Mouse (Mus musculus) brain, adult 10 weeks (tissue): Measurements from ENCODE around the gene Olfr458. TPM values are rescaled to one million over a fixed set of nuclear protein-coding genes. Genes with fewer than 3 reads are reported as not detected.

ENCODE experiments used
- polyA plus RNA-seq: library from polyadenylated mRNA; stranded (reverse); fragments of 350-450 nt; fragmentation: Illumina TruSeq; extraction: RNeasy Lipid Tissue Mini Kit (QIAGEN cat#74804); gene quantifications from one replicate; pipeline ENCODE4 v1.2.3, GENCODE M21; 2015; ENCODE audit warnings: low read depth, low replicate concordance

Olfr458 gene
- polyA plus RNA-seq, result not detected

DNA sequence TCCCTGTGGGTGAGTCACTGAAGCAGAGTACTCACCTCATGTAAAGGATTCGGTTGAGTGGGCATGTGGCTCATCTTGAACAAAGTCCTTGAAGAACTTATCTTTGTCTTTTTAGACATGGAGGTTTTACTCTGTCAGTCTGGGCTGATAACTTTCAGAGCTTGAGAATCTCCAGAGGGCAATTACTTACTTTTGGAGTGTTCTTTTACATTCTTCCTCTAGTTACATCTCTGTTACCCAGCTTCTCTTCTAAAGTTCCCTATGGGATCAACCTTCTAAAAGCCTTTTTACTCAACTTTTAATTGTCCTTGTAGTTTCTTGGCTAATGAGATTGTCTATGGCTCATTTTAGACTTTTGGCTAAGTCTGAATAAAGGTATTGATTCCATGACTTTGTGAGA, at the start of gene Olfr458:
Gene Olfr458 (minus strand): TSS at position 101 of the 400 bp plus-strand sequence.

GRCm38 (mm10) chr6:42487114-42487513, 22.1 kb upstream of the Olfr458 start, which contains the start of gene Olfr456:
Gene Olfr456 (minus strand): TSS chr6:42487214.

DNA sequence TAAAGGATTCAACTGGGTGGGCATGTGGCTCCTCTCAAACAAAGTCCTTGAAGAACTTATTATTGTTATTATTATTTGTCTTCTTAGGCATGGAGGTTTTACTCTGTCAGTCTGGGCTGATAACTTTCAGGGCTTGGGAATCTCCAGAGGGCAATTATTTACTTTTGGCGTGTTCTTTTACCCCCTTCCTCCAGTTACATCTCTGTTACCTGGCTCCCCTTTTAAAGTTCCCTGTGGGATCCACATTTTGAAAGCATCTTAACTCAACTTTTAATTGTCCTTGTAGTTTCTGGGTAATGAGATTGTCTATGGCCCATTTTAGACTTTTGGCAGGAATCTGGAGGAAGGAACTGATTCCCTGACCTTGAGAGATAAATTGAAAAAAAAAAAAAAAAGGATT, 11.2 kb upstream of the Olfr458 start, which contains the start of gene Olfr457:
Gene Olfr457 (minus strand): TSS at position 101 of the 400 bp plus-strand sequence.

DNA sequence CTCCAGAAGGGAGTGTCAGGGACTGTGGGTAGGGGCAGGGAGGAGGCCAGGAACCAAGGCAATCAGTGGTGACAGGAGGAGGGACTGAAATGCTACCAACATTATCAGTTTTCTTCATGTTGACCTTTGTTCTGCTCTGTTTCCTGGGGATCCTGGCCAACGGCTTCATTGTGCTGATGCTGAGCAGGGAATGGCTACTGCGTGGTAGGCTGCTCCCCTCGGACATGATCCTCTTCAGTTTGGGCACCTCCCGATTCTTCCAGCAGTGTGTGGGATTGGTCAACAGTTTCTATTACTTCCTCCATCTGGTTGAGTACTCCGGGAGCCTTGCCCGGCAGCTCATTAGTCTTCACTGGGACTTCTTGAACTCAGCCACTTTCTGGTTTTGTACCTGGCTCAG, 30.6 kb downstream of the Olfr458 start, which contains the start of gene Tas2r126:
Gene Tas2r126 (plus strand): TSS at position 90 of the 400 bp plus-strand sequence.

Other genes starting within 250 kb of the Olfr458 start
- not detected for gene Tas2r144, start 249.9 kb downstream of the Olfr458 start, polyA plus RNA-seq
- gene Gstk1, start 219.3 kb downstream of the Olfr458 start, polyA plus RNA-seq, result 32.6 TPM
- not detected for gene Tmem139, start 203.2 kb downstream of the Olfr458 start, polyA plus RNA-seq
- 9.6 TPM for gene Casp2, start 200.2 kb downstream of the Olfr458 start, polyA plus RNA-seq
- gene Clcn1, start 178.5 kb downstream of the Olfr458 start, polyA plus RNA-seq, result 2.0 TPM
- gene Fam131b, start 140.6 kb downstream of the Olfr458 start, polyA plus RNA-seq, result 94.7 TPM
- 38.7 TPM for gene Zyx, start 115.6 kb downstream of the Olfr458 start, polyA plus RNA-seq
- 0.30 TPM for gene Epha1, start 91.9 kb downstream of the Olfr458 start, polyA plus RNA-seq
- gene Tas2r143, start 65.0 kb downstream of the Olfr458 start, polyA plus RNA-seq, result not detected
- not detected for gene Tas2r135, start 59.8 kb downstream of the Olfr458 start, polyA plus RNA-seq
- gene Tas2r126, start 30.7 kb downstream of the Olfr458 start, polyA plus RNA-seq, result not detected
- not detected for gene Olfr457, start 11.1 kb upstream of the Olfr458 start, polyA plus RNA-seq
- gene Olfr456, start 22.0 kb upstream of the Olfr458 start, polyA plus RNA-seq, result not detected
- not detected for gene Olfr455, start 82.4 kb upstream of the Olfr458 start, polyA plus RNA-seq
- gene Tcaf3, start 132.5 kb upstream of the Olfr458 start, polyA plus RNA-seq, result not detected
- 0.55 TPM for gene Tcaf2, start 180.1 kb upstream of the Olfr458 start, polyA plus RNA-seq
- gene Tcaf1, start 244.9 kb upstream of the Olfr458 start, polyA plus RNA-seq, result 151 TPM